ENCODE assay signal across 21 mouse cellular contexts in genomic region chr15:80538671-80539340, GRCm38 (mm10). TPM values are rescaled to one million over a fixed set of nuclear protein-coding genes. Genes with fewer than 3 reads are reported as not detected.
A peak's percentile ranks its signal among the peaks of the same experiment; 100 is the strongest.
DNase-seq lines count a peak whose midpoint lies in the region.
"Had no signal": no experiment of that assay in that cellular context is flagged by ENCODE, and none has a peak within 500 bp of the region (broad histone marks: within the 10 kb centered on the region; RNA-seq: fewer than 3 reads in every experiment).

No protein-coding gene starts in this region.

- DNase-seq in spleen, postnatal 36 days (ENCODE audit: low spot score in 2 of 2) = peak; percentile 47 to 57
- DNase-seq in spleen, postnatal 10 days (ENCODE audit: low spot score in 2 of 2) = no peak
- DNase-seq in induced T-regulatory cell, adult 2 months (ENCODE audit: low read depth) = peak; percentile 59
- peak; percentile 92 for DNase-seq in thymus, postnatal 0 days (ENCODE audit: low spot score)
- no peak for DNase-seq in ovary, postnatal 10 days (ENCODE audit: low spot score)
- DNase-seq in urinary bladder, postnatal 25 days (ENCODE audit: low spot score) = no peak
- no peak for DNase-seq in left cerebral cortex, adult 9 months (ENCODE audit: low spot score in 2 of 2)
- DNase-seq: adrenal gland, postnatal 14 days; cerebellum, adult 2 months; forebrain, postnatal 0 days; liver; liver, postnatal 0 days; lung, postnatal 36 days; right cerebral cortex, postnatal 4 days had no signal

RNA-seq across cellular contexts. Expression of gene Enthd1, which starts 26.1 kb away (rescaled TPM):
- polyA plus RNA-seq in thymus, postnatal 0 days (2015; fragmentation: Nextera tagmentation; extraction: Ambion mirVana) = 0.17 and 0.33 TPM in 2 replicates
- polyA plus RNA-seq: cerebellum, adult 2 months; embryonic facial prominence, embryonic 12.5 days; forebrain, postnatal 0 days; intestine, embryonic 14.5 days; kidney, embryonic 14.5 days; large intestine, adult 2 months; liver, postnatal 0 days; neural tube, embryonic 13.5 days; stomach, embryonic 15.5 days; urinary bladder, adult 2 months had no signal

RNA-seq across cellular contexts. Expression of gene Grap2, which starts 33.6 kb away (rescaled TPM):
- 90.8 and 112 TPM in 2 replicates for polyA plus RNA-seq in thymus, postnatal 0 days (2015; fragmentation: Nextera tagmentation; extraction: Ambion mirVana)
- polyA plus RNA-seq: forebrain, postnatal 0 days had no signal

Comparison
In these comparisons a context has a peak if more than half of its experiments do, and no peak if none do; other contexts are left out.
1. DNase-seq: peak in spleen, postnatal 36 days (2 of 2), induced T-regulatory cell, adult 2 months (single experiment) and thymus, postnatal 0 days (single experiment); none in spleen, postnatal 10 days (0 of 2), ovary, postnatal 10 days (single experiment), urinary bladder, postnatal 25 days (single experiment) and left cerebral cortex, adult 9 months (0 of 2).